Mouse (Mus musculus): ENCODE data around the gene Gm10100.
"Not testable (repeated sequence)": the region's sequence is repeated elsewhere in the genome, so short reads cannot be mapped to it uniquely, and the experiment has no call there.

Gene Gm10100

DNA sequence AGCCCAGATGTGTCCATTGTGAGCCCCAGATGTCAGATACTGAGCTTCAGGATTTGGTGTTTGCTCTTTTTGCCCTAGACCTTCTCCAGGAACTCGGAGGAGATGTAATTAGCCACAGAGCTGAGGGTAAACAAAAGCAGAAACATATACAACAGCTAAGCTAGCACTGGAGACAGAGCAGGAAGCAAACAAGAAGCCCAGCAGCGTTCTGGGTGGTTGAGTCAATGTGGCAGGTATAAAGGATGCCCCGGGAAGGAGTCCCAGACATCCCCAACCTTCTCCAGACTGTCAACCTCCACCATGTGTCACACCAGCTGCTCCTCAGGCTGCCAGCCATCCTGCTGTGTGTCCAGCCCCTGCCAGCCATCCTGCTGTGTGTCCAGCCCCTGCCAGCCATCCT is at the start of gene Gm10100:
TSS of gene Gm10100 (plus strand) at position 301 of the 400 bp plus-strand sequence.
- no peak for DNase-seq (ENCODE audit: low read depth, low spot score)

- no peak for DNase-seq (ENCODE audit: low read depth, low spot score)
These were observed 48.7 kb upstream of the Gm10100 start for GRCm38 (mm10) chr10:77677562-77677961.

GRCm38 (mm10) chr10:77682994-77683393 is 43.3 kb upstream of the Gm10100 start:
- no peak for DNase-seq (ENCODE audit: low read depth, low spot score)

- DNase-seq (ENCODE audit: low read depth, low spot score): no peak
These were observed 42.1 kb upstream of the Gm10100 start for GRCm38 (mm10) chr10:77684181-77684580.

GRCm38 (mm10) chr10:77685895-77686664 is 40.2 kb upstream of the Gm10100 start, which contains the start of gene Tspear:
Gene Tspear (plus strand): TSS chr10:77686569.
- no peak for DNase-seq (ENCODE audit: low read depth, low spot score)

GRCm38 (mm10) chr10:77687021-77687420 is 39.3 kb upstream of the Gm10100 start:
- no peak for DNase-seq (ENCODE audit: low read depth, low spot score)

DNA sequence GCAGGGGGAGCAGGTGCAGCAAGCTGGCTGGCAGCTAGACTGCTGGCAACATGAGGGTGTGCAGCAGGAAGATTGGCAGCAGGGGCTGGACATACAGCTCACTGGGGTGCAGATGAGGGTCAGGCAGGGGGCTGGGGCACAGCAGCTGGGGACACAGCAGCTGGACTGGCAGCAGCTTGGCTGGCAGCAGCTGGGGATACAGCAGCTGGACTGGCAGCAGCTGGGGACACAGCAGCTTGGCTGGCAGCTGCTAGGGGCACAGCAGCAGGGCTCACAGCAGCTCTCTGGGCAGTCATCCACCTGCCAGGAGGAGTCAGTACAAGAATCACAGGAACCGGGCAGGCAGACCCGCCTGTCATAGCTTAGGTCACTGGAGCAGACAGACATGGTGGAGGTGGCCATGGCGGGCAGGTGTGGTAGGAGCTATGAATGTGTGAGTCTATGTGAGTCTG is 35.9 kb upstream of the Gm10100 start, which contains the start of gene Gm19402:
TSS of gene Gm19402 (minus strand) at position 402 of the 452 bp plus-strand sequence.
- DNase-seq (ENCODE audit: low read depth, low spot score): not testable (repeated sequence)

GRCm38 (mm10) chr10:77697133-77697532 is 29.2 kb upstream of the Gm10100 start, which contains the start of gene Gm9508:
Gene Gm9508 (minus strand): TSS chr10:77697233.
- no peak for DNase-seq (ENCODE audit: low read depth, low spot score)

DNA sequence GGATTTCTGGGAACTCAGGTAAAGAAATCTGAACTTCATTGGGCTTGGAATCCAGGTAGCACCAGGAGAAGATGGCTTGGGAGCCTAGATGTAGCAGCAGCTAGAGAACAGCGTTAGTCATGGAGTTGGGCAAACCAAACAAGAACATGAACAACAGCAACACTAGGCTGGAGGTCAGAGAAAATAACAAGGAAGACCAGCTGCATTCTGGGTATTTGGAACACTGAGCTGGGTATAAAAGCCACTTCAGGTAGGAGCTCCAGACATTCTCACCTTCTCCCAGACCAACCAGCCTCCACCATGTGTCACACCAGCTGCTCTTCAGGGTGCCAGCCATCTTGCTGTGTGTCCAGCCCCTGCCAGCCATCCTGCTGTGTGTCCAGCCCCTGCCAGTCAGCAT is 20.0 kb upstream of the Gm10100 start, which contains the start of gene Gm10272:
TSS of gene Gm10272 (plus strand) at position 301 of the 400 bp plus-strand sequence.
- DNase-seq (ENCODE audit: low read depth, low spot score): no peak

GRCm38 (mm10) chr10:77709831-77710230 is 16.5 kb upstream of the Gm10100 start:
- no peak for DNase-seq (ENCODE audit: low read depth, low spot score)

DNA sequence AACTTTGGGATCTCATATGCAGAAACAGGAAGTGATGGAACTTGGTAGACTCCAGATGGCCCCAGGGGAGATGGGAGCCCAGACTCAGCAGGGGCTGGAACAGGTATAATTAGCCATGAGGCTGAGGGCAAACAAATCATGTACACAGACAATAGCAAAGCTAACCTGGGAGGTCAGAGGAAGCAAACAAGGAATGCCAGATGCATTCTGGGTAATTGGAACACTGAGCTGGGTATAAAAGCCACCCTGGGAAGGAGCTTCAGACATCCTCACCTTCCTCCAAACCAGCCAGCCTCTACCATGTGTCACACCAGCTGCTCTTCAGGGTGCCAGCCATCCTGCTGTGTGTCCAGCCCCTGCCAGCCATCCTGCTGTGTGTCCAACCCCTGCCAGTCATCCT is 15.1 kb upstream of the Gm10100 start, which contains the start of gene Gm10024:
TSS of gene Gm10024 (plus strand) at position 301 of the 400 bp plus-strand sequence.
- not testable (repeated sequence) for DNase-seq (ENCODE audit: low read depth, low spot score)

DNA sequence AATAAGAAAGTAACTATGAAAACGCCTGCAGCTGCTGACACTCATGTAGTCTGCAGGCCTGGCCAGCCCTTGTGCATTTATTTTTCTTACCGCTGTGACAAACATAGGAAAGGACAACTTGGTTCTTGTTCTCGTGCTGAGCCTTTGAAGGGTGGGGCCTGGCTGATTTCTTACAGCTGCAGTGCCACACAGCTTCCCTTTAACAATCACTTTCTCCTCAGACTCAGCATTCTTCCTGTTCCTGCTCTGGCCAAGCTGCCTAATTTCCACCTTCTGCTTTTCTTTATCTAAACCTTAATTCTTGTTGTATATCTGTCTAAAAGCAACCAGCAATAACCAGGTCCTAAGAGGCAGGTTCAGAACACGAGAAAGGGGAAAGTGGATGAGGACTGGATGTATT is 12.6 kb upstream of the Gm10100 start:
- DNase-seq (ENCODE audit: low read depth, low spot score): no peak

DNA sequence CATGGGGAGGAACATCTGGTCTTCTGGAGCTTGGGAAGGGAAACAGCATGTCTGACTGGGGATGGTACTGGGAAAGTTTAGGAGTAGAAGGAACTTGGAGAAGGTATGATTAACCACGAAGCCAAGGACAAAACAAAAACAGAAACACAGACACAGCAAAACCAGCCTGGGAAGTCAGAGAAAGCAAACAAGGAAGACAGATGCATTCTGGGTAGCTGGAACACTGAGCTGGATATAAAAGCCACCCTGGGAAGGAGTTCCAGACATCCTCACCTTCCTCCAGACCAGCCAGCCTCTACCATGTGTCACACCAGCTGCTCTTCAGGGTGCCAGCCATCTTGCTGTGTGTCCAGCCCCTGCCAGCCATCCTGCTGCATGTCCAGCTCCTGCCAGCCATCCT is 10.8 kb upstream of the Gm10100 start, which contains the start of gene Gm10142:
TSS of gene Gm10142 (plus strand) at position 301 of the 400 bp plus-strand sequence.
- no peak for DNase-seq (ENCODE audit: low read depth, low spot score)

DNA sequence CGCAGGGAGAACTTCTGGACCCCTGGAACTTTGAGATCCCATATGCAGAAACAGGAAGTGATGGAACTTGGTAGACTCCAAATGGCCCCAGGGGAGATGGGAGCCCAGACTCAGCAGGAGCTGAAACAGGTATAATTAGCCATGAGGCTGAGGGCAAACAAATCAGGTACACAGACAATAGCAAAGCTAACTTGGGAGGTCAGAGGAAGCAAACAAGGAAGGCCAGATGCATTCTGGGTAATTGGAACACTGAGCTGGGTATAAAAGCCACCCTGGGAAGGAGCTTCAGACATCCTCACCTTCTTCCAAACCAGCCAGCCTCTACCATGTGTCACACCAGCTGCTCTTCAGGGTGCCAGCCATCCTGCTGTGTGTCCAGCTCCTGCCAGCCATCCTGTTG is 6.0 kb upstream of the Gm10100 start, which contains the start of gene Krtap12-1:
TSS of gene Krtap12-1 (plus strand) at position 301 of the 400 bp plus-strand sequence.
- not testable (repeated sequence) for DNase-seq (ENCODE audit: low read depth, low spot score)

DNA sequence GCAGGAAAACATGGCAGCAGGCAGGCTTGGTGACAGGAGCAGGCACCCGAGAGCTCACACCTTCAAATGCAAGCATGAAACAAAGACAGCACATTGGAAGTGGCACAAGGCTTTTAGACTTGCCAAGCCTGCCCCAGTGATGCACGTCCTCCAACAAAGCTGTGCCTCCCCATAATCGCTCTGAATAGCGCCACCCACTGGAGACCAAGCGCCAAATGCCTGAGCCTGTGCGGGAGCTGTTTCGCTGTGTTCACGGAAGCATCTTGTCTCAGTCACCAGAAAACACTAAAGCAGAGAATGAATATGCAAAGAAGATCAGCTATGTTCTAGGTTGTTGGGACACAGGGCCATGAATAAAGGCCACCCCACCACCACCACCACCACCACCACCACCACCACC is 1.4 kb upstream of the Gm10100 start:
- DNase-seq (ENCODE audit: low read depth, low spot score): no peak

- no peak for DNase-seq (ENCODE audit: low read depth, low spot score)
These were observed 2.0 kb downstream of the Gm10100 start for GRCm38 (mm10) chr10:77728280-77728679.

DNA sequence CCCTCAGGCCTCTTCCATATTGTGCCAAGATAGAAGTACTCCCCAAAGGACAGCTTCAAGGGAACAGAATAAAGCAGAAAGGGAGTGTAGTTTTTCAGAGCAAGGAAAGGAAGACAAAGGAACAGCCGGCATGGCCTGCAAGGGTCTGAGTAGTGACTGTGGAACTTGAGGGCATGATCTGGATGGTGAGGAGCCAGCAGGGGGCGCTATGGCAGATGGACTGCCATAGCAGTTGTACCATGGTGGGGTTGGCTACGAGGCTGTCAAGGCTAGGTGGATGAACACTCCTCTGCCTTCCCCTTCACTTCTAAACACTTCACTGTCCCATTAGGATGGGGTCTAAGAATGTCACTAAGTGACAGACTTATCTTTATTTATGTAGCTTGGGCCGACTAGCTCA is 3.0 kb downstream of the Gm10100 start:
- no peak for DNase-seq (ENCODE audit: low read depth, low spot score)

DNA sequence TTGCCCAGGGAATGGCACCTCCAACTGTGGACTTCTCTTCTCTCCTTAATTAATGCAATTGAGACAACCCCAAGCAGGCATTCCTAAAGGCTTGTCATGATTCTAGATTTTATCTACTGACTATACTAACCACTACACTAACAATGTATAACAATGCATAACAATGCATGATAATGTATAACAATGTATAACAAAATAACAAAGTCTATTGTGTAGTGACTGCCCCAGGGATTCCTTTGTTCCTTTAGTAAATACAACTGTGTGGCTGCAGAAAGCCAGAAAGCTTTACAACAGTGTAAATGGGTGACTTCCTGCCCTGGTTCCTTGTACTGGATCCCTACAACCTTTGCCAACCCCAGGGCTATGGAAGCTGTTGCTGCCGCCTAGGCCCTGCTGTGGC is 9.6 kb downstream of the Gm10100 start:
- DNase-seq (ENCODE audit: low read depth, low spot score): no peak

DNA sequence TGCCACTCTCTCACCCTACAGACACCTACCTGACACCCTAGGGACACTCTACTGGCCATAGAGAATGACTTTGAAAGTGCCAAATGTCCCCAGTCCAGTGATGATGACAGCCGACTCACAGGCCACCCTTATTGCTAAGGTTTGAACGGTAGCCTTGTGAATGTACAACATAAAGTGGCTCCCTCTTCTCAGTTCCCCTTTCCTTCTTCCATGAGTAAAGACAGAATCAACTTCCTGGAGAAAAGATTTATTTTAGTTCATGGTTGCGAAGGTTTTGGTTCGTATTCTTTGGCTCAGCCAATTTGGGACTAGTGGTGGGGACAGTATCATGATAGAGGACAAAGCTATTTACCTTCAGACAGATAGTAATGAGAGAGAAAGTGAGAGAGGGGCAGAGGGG is 12.6 kb downstream of the Gm10100 start:
- DNase-seq (ENCODE audit: low read depth, low spot score): no peak

DNA sequence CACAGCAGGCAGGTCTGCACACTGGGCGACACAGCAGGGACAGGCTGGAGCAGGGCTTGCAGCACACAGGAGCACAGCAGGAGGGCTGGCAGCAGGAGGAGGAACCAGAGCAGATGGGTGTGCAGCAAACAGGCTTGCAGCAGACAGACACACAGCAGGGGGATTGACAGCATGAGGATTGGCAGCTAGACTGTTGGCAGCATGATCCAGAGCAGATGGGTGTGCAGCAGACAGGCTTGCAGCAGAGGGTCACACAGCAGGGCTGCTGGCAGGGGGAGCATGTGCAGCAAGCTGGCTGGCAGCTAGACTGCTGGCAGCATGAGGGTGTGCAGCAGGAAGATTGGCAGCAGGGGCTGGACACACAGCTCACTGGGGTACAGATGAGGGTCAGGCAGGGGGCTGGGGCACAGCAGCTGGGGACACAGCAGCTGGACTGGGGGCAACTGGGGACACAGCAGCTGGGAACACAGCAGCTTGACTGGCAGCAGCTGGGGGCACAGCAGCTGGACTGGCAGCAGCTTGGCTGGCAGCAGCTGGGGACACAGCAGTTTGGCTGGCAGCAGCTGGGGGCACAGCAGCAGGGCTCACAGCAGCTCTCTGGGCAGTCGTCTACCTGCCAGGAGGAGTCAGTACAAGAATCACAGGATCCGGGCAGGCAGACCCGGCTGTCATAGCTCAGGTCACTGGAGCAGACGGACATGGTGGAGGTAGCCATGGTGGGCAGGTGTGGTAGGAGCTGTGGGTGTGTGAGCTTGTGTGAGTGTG is 15.8 kb downstream of the Gm10100 start, which contains the start of gene Gm18596:
TSS of gene Gm18596 (minus strand) at position 715 of the 765 bp plus-strand sequence.
- DNase-seq (ENCODE audit: low read depth, low spot score): not testable (repeated sequence)

- not testable (repeated sequence) for DNase-seq (ENCODE audit: low read depth, low spot score)
These were observed 24.4 kb downstream of the Gm10100 start for GRCm38 (mm10) chr10:77750686-77751085.

- DNase-seq (ENCODE audit: low read depth, low spot score): not testable (repeated sequence)
These were observed 25.0 kb downstream of the Gm10100 start, which contains the start of gene Gm9736 for GRCm38 (mm10) chr10:77751254-77751653. Gene Gm9736 (minus strand): TSS chr10:77751354.
